Mouse (Mus musculus) cerebral cortex, adult 2 months (tissue): ENCODE measurements around the gene Pagr1b.

Experiments used
- WGBS: fragments of 180-500 bp; shearing (Covaris S2); methylation state at CpG from one replicate; pipeline ENCODE4 v1.1.7; 2018; 5-methylcytosine and 5-hydroxymethylcytosine counted together

The Pagr1b gene

DNA sequence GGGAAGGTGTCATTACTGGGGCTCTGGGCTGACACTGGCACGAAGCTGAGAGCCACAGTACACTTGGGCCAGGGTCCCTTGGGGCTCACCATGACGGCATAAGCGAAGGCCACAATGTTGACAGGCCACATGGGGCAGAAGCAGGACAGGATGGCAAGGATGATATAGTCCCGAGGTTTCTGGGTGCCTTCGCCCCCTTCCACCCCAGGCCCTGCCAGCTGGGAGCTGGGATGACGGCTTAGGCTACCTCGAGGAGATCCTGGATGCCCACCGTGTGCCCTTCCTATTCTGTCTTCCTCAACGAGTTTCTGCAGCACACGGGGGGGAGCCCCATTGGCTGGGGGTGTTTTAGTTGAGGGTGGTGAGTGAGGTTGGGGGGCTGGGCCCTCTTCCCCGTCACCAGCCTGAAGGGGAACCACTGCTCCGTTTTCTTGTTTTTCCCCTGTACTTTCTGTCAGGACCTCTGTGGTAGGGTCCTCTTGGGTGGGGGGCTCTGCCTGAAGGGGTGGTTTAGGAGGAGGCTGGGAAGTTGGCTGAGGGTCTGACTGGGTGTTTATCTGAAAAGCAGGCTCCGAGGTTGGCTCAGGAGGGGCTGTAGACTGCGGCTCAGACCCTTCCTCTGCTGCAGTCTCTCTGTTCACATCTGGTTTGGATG is 3.1 kb upstream of the Pagr1b start:
- WGBS: 36% methylated on average over 14 of the region's 14 CpGs

DNA sequence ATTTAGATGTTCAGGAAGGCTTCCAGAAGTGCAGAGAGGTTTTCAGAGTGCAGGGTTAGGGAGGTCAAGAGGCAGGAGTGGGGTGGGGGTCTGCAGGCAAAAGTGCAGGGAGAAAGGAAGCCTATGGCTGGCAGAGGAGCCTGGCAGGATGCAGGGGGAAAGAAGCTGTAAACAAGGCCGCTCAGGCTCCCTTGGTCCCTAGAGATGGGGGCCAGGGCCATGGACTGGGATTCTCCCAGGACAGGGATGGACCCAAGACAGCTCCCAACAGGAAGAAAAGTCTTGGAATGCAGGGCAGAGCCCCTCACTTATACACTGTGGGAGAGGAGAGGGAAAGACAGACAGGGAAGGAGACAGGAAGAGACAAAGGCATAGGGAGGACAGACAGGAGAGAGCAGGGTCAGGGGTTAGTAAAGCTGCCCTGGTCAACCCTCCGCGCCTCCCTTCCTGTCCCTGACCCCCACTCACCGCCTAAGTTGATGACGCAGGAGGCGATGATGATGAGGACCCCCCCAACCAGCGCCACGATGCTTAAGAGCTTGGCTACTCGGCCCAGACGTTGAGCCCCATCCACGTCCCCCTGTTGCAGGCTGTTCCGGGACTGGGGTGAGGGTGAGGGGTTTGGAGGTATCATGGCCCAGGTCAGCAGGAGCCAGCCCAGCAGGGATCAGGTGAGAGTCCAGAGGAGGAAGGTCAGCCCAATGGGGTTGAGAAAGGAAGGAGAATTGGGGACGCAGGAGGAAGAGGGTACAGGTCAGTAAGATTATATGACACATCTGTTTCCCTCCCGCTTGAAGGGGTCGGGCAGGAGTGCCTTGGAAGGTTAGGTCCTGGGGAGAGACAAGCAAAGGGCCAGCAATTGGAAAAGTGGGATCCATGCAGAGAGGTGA is 2.4 kb upstream of the Pagr1b start:
- 65% methylated on average over 15 of the region's 15 CpGs for WGBS

- WGBS: 33% methylated on average over 6 of the region's 6 CpGs
These were observed 1.7 kb upstream of the Pagr1b start for GRCm38 (mm10) chr7:127017950-127018345.

DNA sequence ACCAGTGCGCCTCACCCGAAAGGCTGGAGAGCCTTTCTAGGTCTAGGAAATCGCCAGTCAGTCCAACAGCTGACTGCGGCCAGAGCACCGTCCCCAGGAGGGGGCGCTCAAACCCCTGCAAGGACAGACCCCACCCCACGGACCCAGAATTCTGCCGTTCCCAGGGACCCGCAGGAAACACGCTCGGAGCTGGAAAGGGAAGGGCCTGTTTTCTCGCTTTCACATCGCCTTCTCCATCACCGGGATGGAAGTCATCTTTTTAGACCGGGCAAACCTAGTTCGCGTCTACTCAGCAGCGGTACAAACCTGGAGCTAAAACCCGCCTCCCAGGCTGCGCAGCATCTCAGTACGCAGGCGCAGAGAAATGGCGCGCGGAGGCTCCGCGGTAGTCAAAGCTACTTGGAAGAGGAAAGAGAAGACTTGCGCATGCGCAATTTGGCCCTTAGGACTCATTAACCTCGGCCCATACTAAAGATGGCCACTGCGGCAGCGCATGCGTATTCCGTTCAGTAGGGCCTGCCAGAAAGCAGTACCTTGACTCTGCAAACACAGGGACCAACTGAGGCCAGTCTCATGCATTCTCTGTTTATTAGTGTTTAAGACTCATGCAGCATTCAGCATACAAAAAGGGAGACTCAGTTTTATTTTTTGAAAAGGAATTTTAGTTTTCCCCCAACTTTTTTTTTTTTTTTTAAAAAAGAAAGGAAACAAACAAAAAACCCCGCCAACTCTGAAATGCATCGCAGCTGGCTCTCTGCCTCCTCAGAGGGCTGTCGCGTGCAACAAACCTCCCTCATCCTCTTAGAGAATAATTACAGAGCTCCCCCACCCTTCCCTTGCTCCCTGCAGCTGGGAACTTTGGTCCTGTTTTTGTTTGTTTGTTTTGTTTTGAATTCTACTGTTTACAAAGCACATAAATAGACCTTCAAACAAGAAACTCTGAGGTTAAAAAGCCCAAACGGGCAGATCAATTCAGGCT is 976 bp upstream of the Pagr1b start, which contains the start of gene Pagr1a:
TSS of gene Pagr1a (minus strand) at position 382 of the 979 bp plus-strand sequence.
- WGBS: under 1% methylated on average over 39 of the region's 39 CpGs

GRCm38 (mm10) chr7:127016486-127016938 is 228 bp upstream of the Pagr1b start:
- 2% methylated on average over 22 of the region's 22 CpGs for WGBS

GRCm38 (mm10) chr7:127016081-127016480 is 203 bp downstream of the Pagr1b start:
- WGBS: 3% methylated on average over 10 of the region's 10 CpGs

DNA sequence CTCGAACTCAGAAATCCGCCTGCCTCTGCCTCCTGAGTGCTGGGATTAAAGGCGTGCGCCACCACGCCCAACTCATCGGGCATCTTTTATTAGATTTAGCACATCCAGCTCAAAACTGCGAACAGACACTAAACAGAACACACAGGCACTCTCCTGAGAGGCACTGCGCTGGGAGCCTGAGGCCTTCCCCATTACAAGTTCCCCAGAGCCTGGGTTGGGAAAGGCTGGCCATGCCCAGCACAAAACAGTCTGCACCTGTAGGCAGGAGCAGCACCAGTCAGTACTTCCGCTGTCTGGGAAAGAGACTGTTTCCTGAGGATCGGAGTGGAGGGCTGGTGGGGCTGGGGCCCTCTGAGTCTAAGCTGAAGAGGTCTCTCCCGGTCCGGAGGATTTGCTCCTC is 1.3 kb downstream of the Pagr1b start:
- 87% methylated on average over 12 of the region's 12 CpGs for WGBS

- 49% methylated on average over 11 of the region's 11 CpGs for WGBS
These were observed 2.0 kb downstream of the Pagr1b start, which contains the start of gene Mvp for GRCm38 (mm10) chr7:127014320-127014719. Gene Mvp (minus strand): TSS chr7:127014621.

DNA sequence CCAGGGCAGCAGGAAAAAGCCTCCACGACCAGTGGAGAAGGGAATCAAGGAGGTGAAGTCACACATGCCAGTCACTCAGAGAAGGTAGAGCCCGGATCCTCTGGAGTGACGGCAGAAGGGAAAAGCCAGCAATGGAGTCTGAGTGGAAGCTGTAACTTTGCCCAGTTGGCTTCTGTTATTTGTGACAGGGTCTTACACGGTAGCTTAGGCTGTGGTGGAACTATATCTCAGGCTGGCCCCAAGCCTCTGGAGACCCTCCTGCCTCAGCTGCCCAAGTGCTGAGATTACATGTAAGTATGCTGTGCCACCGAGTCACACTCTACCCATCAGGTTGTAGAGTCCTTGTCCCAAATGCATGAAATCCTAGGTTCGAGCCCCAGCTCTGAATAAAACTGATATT is 2.9 kb downstream of the Pagr1b start:
- 87% methylated on average over 6 of the region's 6 CpGs for WGBS

GRCm38 (mm10) chr7:127012845-127013244 is 3.4 kb downstream of the Pagr1b start:
- WGBS: 93% methylated on average over 10 of the region's 10 CpGs

DNA sequence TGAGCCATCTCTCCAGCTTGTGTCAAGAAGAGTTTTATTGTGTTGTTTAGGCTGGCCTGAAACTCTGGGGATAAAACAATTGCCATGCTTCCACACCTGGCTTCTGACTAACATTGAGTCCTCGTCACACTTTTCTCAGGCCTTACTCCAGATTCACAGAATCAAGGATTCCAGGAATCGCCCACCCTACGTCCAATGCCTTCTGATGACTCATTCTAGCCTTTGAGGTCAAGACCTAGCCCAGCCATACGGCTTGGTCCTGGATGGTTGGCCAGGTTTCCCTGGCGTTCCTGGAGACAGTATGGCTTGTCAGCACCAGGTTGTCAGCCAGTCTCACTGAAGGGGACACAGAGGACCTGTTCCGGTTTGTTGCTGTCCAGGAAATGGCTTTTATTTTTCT is 3.9 kb downstream of the Pagr1b start:
- 79% methylated on average over 6 of the region's 6 CpGs for WGBS

GRCm38 (mm10) chr7:127011717-127012116 is 4.6 kb downstream of the Pagr1b start:
- WGBS: 67% methylated on average over 2 of the region's 2 CpGs

DNA sequence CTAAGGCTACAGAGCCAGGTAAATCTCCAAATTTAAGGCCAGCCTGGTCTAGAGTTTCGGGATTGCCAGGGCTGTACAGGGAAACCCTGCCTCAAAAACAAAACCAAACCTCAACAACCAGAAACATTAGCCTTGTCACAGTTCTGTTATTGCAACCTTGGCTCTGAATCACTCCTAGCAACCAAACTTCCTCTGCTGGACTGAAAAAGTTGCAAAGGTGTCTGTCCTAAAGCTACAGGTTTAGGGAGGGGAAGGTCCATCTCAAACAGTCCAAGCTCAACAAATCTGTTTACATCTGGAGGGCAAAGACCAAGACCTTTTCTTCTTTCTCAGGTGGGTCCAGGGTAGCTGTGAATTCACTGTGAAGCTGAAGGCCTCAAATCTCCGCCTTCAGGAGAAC is 5.2 kb downstream of the Pagr1b start:
- 93% methylated on average over 2 of the region's 2 CpGs for WGBS

- 62% methylated on average over 17 of the region's 17 CpGs for WGBS
These were observed 6.8 kb downstream of the Pagr1b start for GRCm38 (mm10) chr7:127009307-127010085.

- 35% methylated on average over 9 of the region's 9 CpGs for WGBS
These were observed 7.9 kb downstream of the Pagr1b start for GRCm38 (mm10) chr7:127008239-127009019.

DNA sequence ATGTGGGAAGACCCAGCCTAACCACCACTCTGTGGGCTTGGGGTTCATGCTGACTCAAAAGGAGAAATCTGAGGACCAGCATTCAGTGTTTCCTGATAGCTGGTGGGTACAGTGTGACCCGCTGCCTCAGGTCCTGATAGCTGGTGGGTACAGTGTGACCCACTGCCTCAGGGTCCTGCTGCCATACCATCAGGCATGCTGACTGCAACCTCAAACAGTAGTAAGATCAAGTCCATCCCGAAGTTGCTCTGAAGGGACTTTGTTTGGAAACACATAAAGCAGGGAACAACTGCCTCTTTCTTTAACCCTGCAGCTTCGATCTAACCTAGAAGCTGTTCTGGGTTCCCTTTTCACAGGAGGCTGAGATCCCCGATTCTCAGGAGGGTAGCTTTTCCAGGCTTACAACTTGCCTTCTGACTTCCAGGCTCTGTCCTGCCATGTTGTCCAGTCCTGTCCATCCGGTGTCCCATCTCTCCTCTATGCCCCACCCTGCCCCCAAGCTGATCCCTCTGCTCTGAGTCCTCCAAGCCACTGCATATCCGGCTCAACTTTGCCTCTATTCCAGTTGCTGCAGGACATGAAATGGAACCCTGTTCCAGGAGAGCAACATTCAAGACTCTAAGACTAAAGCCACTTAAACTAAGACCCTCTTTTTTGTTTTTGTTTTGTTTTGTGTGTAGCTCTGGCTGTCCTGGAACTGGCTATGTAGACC is 8.8 kb downstream of the Pagr1b start:
- 78% methylated on average over 6 of the region's 6 CpGs for WGBS

- 70% methylated on average over 4 of the region's 4 CpGs for WGBS
These were observed 12.0 kb downstream of the Pagr1b start for GRCm38 (mm10) chr7:127004122-127004875.

- WGBS: 79% methylated on average over 5 of the region's 5 CpGs
These were observed 12.7 kb downstream of the Pagr1b start for GRCm38 (mm10) chr7:127003620-127004019.

DNA sequence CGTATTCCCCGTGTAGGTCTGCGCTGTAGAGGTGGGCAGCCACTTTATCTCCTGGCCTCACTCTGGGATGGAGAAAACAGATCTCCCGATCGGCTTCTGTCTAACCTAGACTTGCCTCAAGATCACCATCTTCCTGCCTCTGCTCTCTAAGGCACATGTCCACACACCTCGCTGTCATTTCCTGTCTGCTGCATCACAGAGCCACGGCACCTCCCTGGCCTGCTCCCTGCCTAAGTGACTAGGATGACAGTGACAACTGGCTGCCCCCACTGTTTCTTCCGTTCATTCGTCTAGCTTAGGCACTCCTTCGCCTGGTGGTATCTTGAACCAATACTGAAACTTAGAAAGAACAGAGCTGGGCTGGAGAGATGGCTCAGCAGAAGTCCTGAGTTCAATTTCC is 16.7 kb downstream of the Pagr1b start:
- 83% methylated on average over 10 of the region's 10 CpGs for WGBS
